Mouse (Mus musculus) liver, adult 2 months (tissue): Measurements from ENCODE around the gene Neu1.

Experiments
- CTCF ChIP-seq: fragments of 200-500 bp; IDR thresholded peaks from 2 replicates; pipeline ENCODE4 v1.5.1; 2011; ENCODE audit warnings: low read depth, low read length, control low read depth
- POLR2A ChIP-seq: fragments of 200-500 bp; IDR thresholded peaks from 2 replicates; pipeline ENCODE4 v1.6.1; 2011; ENCODE audit warnings: low read length, control low read depth; ENCODE audit not compliant: insufficient read depth; ENCODE audit errors: extremely low read depth

DNA sequence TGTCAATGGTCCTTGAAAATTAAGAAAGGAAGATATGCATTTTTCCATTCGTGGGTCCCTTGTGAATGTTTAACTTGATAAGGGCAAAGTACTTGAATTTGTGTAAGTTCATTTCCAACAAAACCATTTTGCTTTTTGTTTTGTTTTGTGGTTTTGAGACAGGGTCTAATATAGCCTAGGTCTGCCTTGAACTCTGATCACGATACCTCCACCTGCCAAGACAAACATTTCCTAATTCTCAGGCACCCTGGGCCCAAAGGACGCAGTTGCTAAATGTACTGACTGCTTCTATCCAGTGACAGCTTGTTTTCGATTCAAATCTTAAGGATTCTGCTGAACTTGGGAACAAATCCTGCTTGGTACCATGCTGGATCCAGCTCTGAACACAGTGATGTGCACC lies 48.6 kb downstream of the Neu1 start:
- TF ChIP-seq CTCF (no peak), POLR2A (no peak)
